Mouse (Mus musculus): ENCODE measurements around the gene Tmem171.

Tmem171 gene

DNA sequence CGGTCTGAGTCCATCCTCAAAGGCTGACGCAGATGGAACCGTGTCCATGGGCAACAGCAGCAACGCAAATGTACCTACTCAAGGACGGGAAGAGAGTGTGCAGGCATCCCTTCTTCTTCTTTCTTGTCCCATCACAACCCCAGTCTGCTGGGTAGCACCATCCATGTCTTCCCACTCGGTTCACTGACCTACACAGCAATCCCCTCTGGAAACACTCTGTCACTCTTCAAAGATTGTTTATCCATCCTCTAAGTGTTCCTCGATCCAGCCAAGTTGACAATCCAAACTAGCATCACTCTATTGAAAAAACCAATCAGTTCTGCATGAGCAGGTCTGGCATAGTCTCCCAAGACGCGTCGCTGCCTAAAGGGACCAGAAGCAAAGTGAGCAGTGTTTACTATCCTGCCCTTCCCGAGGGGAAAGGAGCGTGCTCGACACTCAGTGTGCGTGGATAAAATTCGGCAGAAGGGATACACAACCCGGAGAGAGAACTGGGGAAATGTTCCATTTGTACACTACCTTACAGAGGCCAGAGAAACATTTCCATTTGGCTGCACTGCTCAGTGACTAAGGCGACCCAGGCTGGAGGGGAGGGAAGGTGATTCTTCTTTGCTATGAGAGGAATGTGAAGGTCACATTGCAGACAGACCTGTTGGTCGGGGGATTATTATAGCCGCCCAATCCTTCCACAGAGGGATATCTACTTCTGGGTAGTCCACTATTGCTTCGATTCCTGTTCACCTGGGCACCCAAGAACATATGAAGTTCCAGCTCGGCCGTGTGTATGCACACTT is 46.7 kb downstream of the Tmem171 start:
- no peak for DNase-seq (ENCODE audit: low spot score)

- DNase-seq (ENCODE audit: low spot score): no peak
Observed at GRCm38 (mm10) chr13:98638507-98639166, 56.0 kb downstream of the Tmem171 start.

DNA sequence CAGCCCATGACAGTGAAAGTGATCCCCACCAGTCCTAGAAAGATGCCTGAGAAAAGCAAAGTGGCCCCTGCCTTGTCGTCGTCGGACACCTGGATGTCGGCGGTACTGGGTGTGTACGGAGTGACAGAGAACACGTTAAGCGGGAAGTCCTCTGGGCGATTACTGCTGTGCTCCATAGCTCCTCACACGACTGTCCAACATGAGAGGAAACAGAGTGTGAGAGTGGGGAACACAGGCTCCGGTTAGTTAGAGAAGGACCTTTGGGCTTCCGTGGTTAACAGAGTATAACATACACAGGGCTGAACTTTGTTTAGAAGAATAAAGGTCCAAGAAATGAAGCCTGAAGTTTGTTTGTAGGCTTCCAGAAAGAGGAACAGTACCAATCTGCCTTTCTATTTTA is 57.5 kb downstream of the Tmem171 start, which contains the start of gene Tmem174:
Gene Tmem174 (minus strand): TSS at position 266 of the 400 bp plus-strand sequence.
- DNase-seq (ENCODE audit: low spot score): no peak

- no peak for DNase-seq (ENCODE audit: low spot score)
Observed at GRCm38 (mm10) chr13:98636571-98636970, 58.1 kb downstream of the Tmem171 start.
